Mouse (Mus musculus) neural tube, embryonic 12.5 days (tissue): ENCODE data around the gene Guca2a. TPM values are rescaled to one million over a fixed set of nuclear protein-coding genes. Genes with fewer than 3 reads are reported as not detected.
A peak's percentile ranks its signal among the peaks of the same experiment; 100 is the strongest.

Experiments
- ATAC-seq: fragments of 200-750 bp; cut with Nextera tagmentation; 2 replicates; pipeline ENCODE4 v1.8.0; 2017; ENCODE audit warnings: low read depth, mild to moderate bottlenecking, moderate TSS enrichment, moderate library complexity; ENCODE audit not compliant: low FRiP score
- H3K27ac ChIP-seq: fragments of 300-500 bp; sonication (generic); 2 replicates; pipeline ENCODE4 v1.5.1; 2016
- H3K27me3 ChIP-seq: fragments of 300-500 bp; sonication (generic); replicated peaks from 2 replicates; pipeline ENCODE4 v1.6.1; 2016; ENCODE audit warnings: mild to moderate bottlenecking
- H3K36me3 ChIP-seq: fragments of 300-500 bp; sonication (generic); 2 replicates; pipeline ENCODE4 v1.6.1; 2016; ENCODE audit warnings: mild to moderate bottlenecking
- H3K4me1 ChIP-seq: fragments of 300-500 bp; sonication (generic); 2 replicates; pipeline ENCODE4 v1.6.1; 2016
- H3K4me2 ChIP-seq: fragments of 300-500 bp; sonication (generic); replicated peaks from 2 replicates; pipeline ENCODE4 v1.6.1; 2016; ENCODE audit warnings: mild to moderate bottlenecking
- H3K4me3 ChIP-seq: fragments of 300-500 bp; sonication (generic); 2 replicates; pipeline ENCODE4 v1.5.1; 2016
- H3K9ac ChIP-seq: fragments of 300-500 bp; sonication (generic); 2 replicates; pipeline ENCODE4 v1.6.1; 2016; ENCODE audit warnings: mild to moderate bottlenecking
- H3K9me3 ChIP-seq: fragments of 300-500 bp; sonication (generic); 2 replicates; pipeline ENCODE4 v1.6.1; 2016; ENCODE audit warnings: mild to moderate bottlenecking
- WGBS: fragments of 180-500 bp; shearing (Covaris S2); methylation state at CpG from one replicate; pipeline ENCODE4 v1.1.7; 2016; 5-methylcytosine and 5-hydroxymethylcytosine counted together
- polyA plus RNA-seq: library from polyadenylated mRNA; unstranded; fragments of >200 nt; fragmentation: Nextera tagmentation; extraction: Ambion mirVana; gene quantifications from 2 replicates; pipeline ENCODE4 v1.2.1, GENCODE M21; 2016

The Guca2a gene
- polyA plus RNA-seq, 1 experiment from 2014 or later, result not detected

DNA sequence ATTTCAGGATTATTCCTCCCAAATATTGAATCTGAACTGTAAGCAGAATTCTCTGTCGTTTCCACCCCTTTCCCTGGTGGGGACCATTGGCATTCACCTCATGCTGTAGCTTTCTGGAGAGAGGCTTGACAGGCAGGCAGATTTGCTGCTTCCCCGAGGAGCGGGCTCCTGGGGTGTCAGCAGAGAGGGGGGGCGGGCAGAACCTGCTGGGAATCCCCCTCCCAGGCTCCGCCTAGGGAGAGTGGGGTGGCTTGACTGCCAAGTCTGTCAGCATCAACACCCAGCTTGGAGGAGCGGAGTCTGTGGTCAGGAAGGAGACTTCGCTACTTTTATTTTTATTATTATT, 32.7 kb downstream of the Guca2a start:
- ATAC-seq, result no peak
- no peaks in the 10 kb centered on the region for H3K36me3 ChIP-seq
- H3K9ac ChIP-seq, result 0 out of 2 replicates have a peak overlapping the region, but pooled peaks have one; percentile 0
- H3K4me2 ChIP-seq, result no peak overlapping the region
- 52% methylated on average over 7 of the region's 7 CpGs for WGBS
- no peaks in the 10 kb centered on the region for H3K27me3 ChIP-seq
- H3K27ac ChIP-seq, result no peak overlapping the region
- H3K4me1 ChIP-seq, result peaks cover 4% of the 10 kb centered on the region; the same call in 1 of the 2 replicates
- no peak overlapping the region for H3K4me3 ChIP-seq
- H3K9me3 ChIP-seq, result no peaks in the 10 kb centered on the region

DNA sequence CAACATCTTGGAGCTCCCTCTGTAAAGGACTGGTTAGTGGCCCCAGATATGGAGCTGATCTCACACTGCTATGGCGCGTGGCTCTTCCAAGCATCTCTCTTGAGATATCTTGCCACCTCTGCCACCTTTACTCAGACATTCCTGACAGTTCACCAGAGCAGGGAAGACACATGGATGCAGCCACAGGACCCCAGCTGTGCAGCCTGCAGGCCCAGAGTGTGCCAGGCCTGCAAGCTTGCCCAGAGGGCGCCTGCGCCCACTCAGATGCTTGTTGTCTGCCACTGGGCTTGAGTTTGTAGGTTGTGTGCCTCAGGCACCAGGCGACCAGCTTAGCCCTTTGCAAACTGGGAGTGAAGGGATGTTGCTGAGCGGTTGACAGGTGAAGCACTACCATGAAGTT, 33.2 kb downstream of the Guca2a start:
- ATAC-seq, result no peak
- Histone ChIP-seq H3K4me1 (peaks cover 4% of the 10 kb centered on the region; the same call in 1 of the 2 replicates), H3K9ac (no peak overlapping the region), H3K27ac (no peak overlapping the region), H3K9me3 (no peaks in the 10 kb centered on the region), H3K27me3 (no peaks in the 10 kb centered on the region), H3K36me3 (no peaks in the 10 kb centered on the region), H3K4me2 (no peak overlapping the region), H3K4me3 (no peak overlapping the region)
- 91% methylated on average over 6 of the region's 6 CpGs for WGBS

DNA sequence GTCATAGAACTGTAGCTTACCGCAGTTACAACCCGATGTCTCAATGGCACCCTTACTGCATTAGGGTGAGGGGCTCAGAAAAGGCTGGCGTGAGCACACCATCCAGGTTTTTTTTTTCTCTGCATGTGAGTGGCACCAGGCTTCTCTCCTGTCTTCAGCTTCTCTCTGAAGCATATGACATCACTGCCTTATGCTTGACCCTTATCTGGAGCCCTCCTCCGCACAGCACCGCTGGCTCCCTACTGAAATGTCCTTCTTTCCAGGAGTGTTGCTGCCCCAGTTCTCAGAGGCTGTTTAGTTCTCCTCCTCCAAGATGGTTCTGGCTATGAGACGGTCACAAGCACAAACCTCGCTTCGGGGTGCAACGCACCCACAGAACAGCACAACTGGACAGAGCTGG, 33.7 kb downstream of the Guca2a start:
- no peaks in the 10 kb centered on the region for H3K27me3 ChIP-seq
- H3K4me3 ChIP-seq, result no peak overlapping the region
- no peak overlapping the region for H3K9ac ChIP-seq
- no peaks in the 10 kb centered on the region for H3K36me3 ChIP-seq
- WGBS, result 93% methylated on average over 9 of the region's 9 CpGs
- peaks cover 4% of the 10 kb centered on the region; the same call in 1 of the 2 replicates for H3K4me1 ChIP-seq
- H3K9me3 ChIP-seq, result no peaks in the 10 kb centered on the region
- H3K27ac ChIP-seq, result no peak overlapping the region
- H3K4me2 ChIP-seq, result no peak overlapping the region
- no peak for ATAC-seq

DNA sequence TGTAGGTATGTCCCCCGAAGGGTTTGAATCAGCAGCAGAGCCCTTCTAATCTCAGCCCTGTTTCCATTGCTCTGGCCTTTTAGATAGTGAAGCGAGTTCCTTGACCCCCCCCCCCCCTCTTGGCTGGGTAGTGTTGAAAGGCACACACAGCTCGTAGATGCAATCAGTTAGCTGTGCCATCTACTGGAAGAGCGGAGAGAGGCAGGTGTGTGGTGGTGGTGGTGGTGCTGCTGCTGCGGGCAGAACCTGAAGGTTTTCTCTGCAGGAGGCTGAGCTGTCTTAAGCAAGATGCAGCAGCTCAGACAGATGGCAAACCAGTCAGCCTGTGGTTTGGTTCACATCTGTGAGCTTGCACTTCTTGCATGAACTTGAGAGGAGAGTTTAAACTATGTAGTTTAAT, 35.2 kb downstream of the Guca2a start:
- H3K9me3 ChIP-seq, result no peaks in the 10 kb centered on the region
- no peak overlapping the region for H3K27ac ChIP-seq
- H3K36me3 ChIP-seq, result no peaks in the 10 kb centered on the region
- H3K4me1 ChIP-seq, result peaks cover 4% of the 10 kb centered on the region; the same call in 1 of the 2 replicates
- H3K9ac ChIP-seq, result no peak overlapping the region
- no peak overlapping the region for H3K4me2 ChIP-seq
- no peaks in the 10 kb centered on the region for H3K27me3 ChIP-seq
- no peak overlapping the region for H3K4me3 ChIP-seq
- WGBS, result 46% methylated on average over 5 of the region's 5 CpGs
- no peak for ATAC-seq

DNA sequence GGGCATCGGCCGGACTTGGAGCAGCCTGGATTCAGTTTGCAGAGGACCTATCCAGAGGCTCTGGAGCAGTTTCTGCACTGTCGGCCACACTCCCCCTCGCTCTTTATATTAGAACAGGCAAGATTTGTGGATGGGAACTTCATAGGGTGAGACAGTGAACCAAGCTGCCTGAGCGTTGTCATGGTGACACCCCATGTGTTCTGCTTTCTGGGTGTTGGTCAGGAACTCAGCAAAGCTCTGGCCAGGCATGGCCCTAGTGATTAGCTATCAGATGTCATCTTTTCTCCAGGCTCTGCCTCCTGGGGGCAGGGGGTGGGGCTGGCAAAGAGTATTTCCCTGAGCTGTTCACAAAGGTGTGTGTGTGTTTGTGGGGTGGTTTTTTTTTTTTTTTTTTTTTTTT, 45.1 kb downstream of the Guca2a start:
- no peak overlapping the region for H3K27ac ChIP-seq
- H3K9ac ChIP-seq, result no peak overlapping the region
- H3K9me3 ChIP-seq, result no peaks in the 10 kb centered on the region
- H3K4me3 ChIP-seq, result no peak overlapping the region
- WGBS, result 43% methylated on average over 5 of the region's 5 CpGs
- H3K27me3 ChIP-seq, result no peaks in the 10 kb centered on the region
- ATAC-seq, result 0 out of 2 replicates have a peak, but pooled peaks have one; percentile 37
- no peaks in the 10 kb centered on the region for H3K36me3 ChIP-seq
- no peak overlapping the region for H3K4me2 ChIP-seq
- H3K4me1 ChIP-seq, result peaks cover 9% of the 10 kb centered on the region

DNA sequence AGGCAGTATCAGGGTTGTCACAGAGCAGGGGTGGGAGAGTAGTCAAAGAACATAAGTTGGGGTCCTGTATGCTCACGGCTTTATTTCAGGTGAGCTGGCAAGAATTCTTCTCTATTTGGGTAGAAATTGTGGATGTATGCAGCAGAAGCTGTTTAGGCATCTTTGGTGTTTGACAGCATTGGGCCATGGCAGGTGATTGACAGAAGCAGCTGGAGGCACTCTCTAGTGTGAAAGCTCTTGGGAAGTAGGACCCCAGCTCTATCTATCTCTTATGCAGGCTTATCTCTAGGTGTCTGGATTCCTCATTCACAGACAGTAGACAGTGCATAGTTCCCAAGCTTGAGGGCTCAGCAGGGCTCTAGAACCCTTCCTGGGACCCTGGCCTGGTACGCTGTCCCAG, 48.2 kb downstream of the Guca2a start:
- H3K36me3 ChIP-seq, result no peaks in the 10 kb centered on the region
- no peak overlapping the region for H3K4me2 ChIP-seq
- no peak for ATAC-seq
- WGBS, result 90% methylated on average over 2 of the region's 2 CpGs
- no peak overlapping the region for H3K4me3 ChIP-seq
- no peaks in the 10 kb centered on the region for H3K9me3 ChIP-seq
- H3K27ac ChIP-seq, result no peak overlapping the region
- H3K4me1 ChIP-seq, result peaks cover 9% of the 10 kb centered on the region
- no peaks in the 10 kb centered on the region for H3K27me3 ChIP-seq
- no peak overlapping the region for H3K9ac ChIP-seq

Other genes starting within 250 kb of the Guca2a start
- gene Ccdc30, start 222.2 kb upstream of the Guca2a start, polyA plus RNA-seq, result 14.9 and 15.1 TPM in 2 replicates
- gene Ppcs, start 215.3 kb upstream of the Guca2a start, polyA plus RNA-seq, result 20.9 and 22.7 TPM in 2 replicates
- 0.13 and 0.55 TPM in 2 replicates for gene Zmynd12, start 214.9 kb upstream of the Guca2a start, polyA plus RNA-seq
- 14.6 and 18.4 TPM in 2 replicates for gene Rimkla, start 145.1 kb upstream of the Guca2a start, polyA plus RNA-seq
- gene Foxj3, start 100.7 kb upstream of the Guca2a start, polyA plus RNA-seq, result 23.2 and 25.2 TPM in 2 replicates
- gene Frg2f1, start 98.2 kb upstream of the Guca2a start, polyA plus RNA-seq, result 3.2 and 4.8 TPM in 2 replicates
- not detected in 2 replicates for gene Guca2b, start 21.2 kb downstream of the Guca2a start, polyA plus RNA-seq
- 10.4 and 11.9 TPM in 2 replicates for gene Hivep3, start 96.1 kb downstream of the Guca2a start, polyA plus RNA-seq